Mouse (Mus musculus) embryonic facial prominence, embryonic 10.5 days (tissue): ENCODE measurements at regions not wholly inside any gene's neighbourhood (a gene's known extent, or its start where the extent isn't known, plus 50 kb on each side); places are given as distances from the start of the nearest gene placed in this dataset.

Source experiments
- DNase-seq: peaks from one replicate; pipeline ENCODE4 v3.0.0-alpha.2; 2017; ENCODE audit warnings: low spot score
- H3K27ac ChIP-seq: fragments of 300-500 bp; sonication (generic); replicated peaks from 2 replicates; pipeline ENCODE4 v1.5.1; 2016; ENCODE audit warnings: mild to moderate bottlenecking
- H3K27me3 ChIP-seq: fragments of 300-500 bp; sonication (generic); replicated peaks from 2 replicates; pipeline ENCODE4 v1.6.1; 2016; ENCODE audit warnings: low read depth, mild to moderate bottlenecking; ENCODE audit not compliant: poor library complexity, severe bottlenecking
- H3K36me3 ChIP-seq: fragments of 300-500 bp; sonication (generic); replicated peaks from 2 replicates; pipeline ENCODE4 v1.6.1; 2016; ENCODE audit warnings: mild to moderate bottlenecking, moderate library complexity
- H3K4me1 ChIP-seq: fragments of 300-500 bp; sonication (generic); 2 replicates; pipeline ENCODE4 v1.6.1; 2016
- H3K4me3 ChIP-seq: fragments of 300-500 bp; sonication (generic); 2 replicates; pipeline ENCODE4 v1.5.1; 2016; ENCODE audit warnings: mild to moderate bottlenecking, moderate library complexity
- H3K9me3 ChIP-seq: fragments of 300-500 bp; sonication (generic); 2 replicates; pipeline ENCODE4 v1.6.1; 2016; ENCODE audit warnings: mild to moderate bottlenecking
- WGBS: fragments of 180-500 bp; shearing (Covaris S2); methylation state at CpG from one replicate; pipeline ENCODE4 v1.1.7; 2016; 5-methylcytosine and 5-hydroxymethylcytosine counted together

DNA sequence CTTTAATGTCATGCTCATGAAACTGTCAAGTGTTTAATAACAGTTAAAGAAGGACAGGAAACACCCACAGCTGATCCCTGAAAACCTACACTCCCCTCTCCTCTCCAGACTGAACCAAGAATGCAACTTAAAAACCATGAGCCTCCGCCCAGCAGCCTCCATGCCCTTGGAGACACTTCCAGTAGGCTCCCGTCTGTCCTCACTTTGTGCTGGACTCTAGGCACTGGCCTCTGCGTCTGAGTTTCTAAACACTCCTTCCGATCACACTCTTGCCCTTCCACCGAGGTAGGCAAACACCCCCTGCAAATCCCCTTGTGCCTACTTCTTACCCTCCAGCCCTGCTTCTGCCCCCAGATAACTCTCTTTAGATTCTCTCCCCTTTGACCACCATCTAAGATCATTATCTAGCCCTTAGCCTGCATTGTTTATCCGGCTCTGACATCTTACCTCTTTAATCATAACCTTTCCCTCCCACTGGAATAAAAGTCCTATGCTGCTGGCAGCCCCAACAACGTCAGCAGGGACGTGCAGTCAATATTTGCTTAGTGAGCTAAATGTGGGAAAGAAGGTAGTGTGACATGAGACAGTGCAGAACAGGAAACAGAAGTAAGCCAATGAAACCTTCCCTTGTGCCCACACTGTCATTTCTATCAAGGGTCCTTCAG, 52.5 kb upstream of the Dhx40 start:
- no peak overlapping the region for H3K27ac ChIP-seq
- H3K9me3 ChIP-seq: no peaks in the 10 kb centered on the region
- 70% methylated on average over 8 of the region's 8 CpGs for WGBS
- no peaks in the 10 kb centered on the region for H3K27me3 ChIP-seq
- peaks cover 8% of the 10 kb centered on the region; the same call in 1 of the 2 replicates for H3K4me1 ChIP-seq
- no peak overlapping the region for H3K4me3 ChIP-seq
- H3K36me3 ChIP-seq: no peaks in the 10 kb centered on the region
- no peak for DNase-seq

DNA sequence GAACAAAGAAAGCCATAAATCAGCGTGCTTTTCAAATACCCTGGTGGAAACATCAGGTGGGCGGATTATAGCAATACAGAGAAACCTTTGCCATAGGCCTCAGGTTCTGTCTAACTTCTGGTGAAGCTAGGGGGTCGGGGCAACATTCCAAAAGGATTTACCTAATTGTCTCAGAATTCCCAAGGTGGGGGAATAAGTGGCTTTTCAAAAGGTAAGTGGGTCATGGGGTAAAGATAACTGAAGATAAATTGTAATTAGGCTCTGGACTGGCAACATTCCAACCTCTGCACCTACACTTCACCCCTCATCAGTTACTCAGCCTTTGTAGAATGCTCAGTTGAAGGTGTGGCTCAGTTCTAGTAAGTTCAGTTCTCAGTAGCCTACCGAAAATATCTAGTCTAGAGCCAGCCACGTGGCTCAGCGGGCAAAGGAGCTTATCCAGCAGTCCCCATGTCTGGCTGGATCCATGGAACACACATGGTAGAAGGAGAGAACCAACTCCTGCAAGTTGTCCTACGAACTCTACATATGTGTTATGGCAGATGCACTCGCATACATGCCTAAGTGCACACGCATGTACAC, 51.8 kb upstream of the Dhx40 start:
- DNase-seq: no peak
- H3K4me3 ChIP-seq: no peak overlapping the region
- peaks cover 8% of the 10 kb centered on the region; the same call in 1 of the 2 replicates for H3K4me1 ChIP-seq
- WGBS: 85% methylated on average over 9 of the region's 9 CpGs
- no peak overlapping the region for H3K27ac ChIP-seq
- no peaks in the 10 kb centered on the region for H3K36me3 ChIP-seq
- H3K27me3 ChIP-seq: no peaks in the 10 kb centered on the region
- H3K9me3 ChIP-seq: no peaks in the 10 kb centered on the region

GRCm38 (mm10) chr11:86858211-86858610, 50.7 kb upstream of the Dhx40 start:
- H3K4me1 ChIP-seq: peaks cover 9% of the 10 kb centered on the region; the same call in 1 of the 2 replicates
- H3K9me3 ChIP-seq: no peaks in the 10 kb centered on the region
- 91% methylated on average over 3 of the region's 3 CpGs for WGBS
- no peak overlapping the region for H3K27ac ChIP-seq
- DNase-seq: no peak
- no peak overlapping the region for H3K4me3 ChIP-seq
- no peaks in the 10 kb centered on the region for H3K36me3 ChIP-seq
- H3K27me3 ChIP-seq: no peaks in the 10 kb centered on the region
